Mouse (Mus musculus): ENCODE measurements around the gene Rbms1. TPM values are rescaled to one million over a fixed set of nuclear protein-coding genes. Genes with fewer than 3 reads are reported as not detected.

The Rbms1 gene
- polyA plus RNA-seq, 1 experiment, result 3.5 TPM

- TF ChIP-seq TAL1 (IDR thresholded peaks at IDR 0.05; ENCODE audit: low read length), result no peak
- TF ChIP-seq GATA1 (IDR thresholded peaks at IDR 0.05; ENCODE audit: low read length), result no peak
- Histone ChIP-seq H3K4me1 (ENCODE audit: control insufficient read depth) (no peaks in the 10 kb centered on the region), H3K27me3 (ENCODE audit: control insufficient read depth) (no peaks in the 10 kb centered on the region), H3K9me3 (ENCODE audit: control insufficient read depth, low read length) (peaks cover 3% of the 10 kb centered on the region; the same call in 1 of the 2 replicates), H3K4me3 (replicated peaks) (no peak overlapping the region), H3K36me3 (ENCODE audit: control insufficient read depth) (no peaks in the 10 kb centered on the region)
These were observed 14.8 kb downstream of the Rbms1 start for GRCm38 (mm10) chr2:60948241-60948640.

GRCm38 (mm10) chr2:60947817-60948216 is 15.2 kb downstream of the Rbms1 start:
- TF ChIP-seq GATA1 (IDR thresholded peaks at IDR 0.05; ENCODE audit: low read length), result no peak
- no peak for TF ChIP-seq TAL1 (IDR thresholded peaks at IDR 0.05; ENCODE audit: low read length)

GRCm38 (mm10) chr2:60940454-60940961 is 22.5 kb downstream of the Rbms1 start:
- Histone ChIP-seq H3K9me3 (ENCODE audit: control insufficient read depth, low read length) (no peaks in the 10 kb centered on the region), H3K4me3 (replicated peaks) (no peak overlapping the region), H3K36me3 (ENCODE audit: control insufficient read depth) (no peaks in the 10 kb centered on the region), H3K27me3 (ENCODE audit: control insufficient read depth) (no peaks in the 10 kb centered on the region), H3K4me1 (ENCODE audit: control insufficient read depth) (no peaks in the 10 kb centered on the region)
- TF ChIP-seq TAL1 (IDR thresholded peaks at IDR 0.05; ENCODE audit: low read length), result no peak
- TF ChIP-seq GATA1 (IDR thresholded peaks at IDR 0.05; ENCODE audit: low read length), result no peak

More at GRCm38 (mm10) chr2:60947817-60948216, 15.2 kb downstream of the Rbms1 start:
- Histone ChIP-seq H3K36me3 (ENCODE audit: control insufficient read depth) (no peaks in the 10 kb centered on the region), H3K27me3 (ENCODE audit: control insufficient read depth) (no peaks in the 10 kb centered on the region), H3K4me3 (replicated peaks) (no peak overlapping the region), H3K4me1 (ENCODE audit: control insufficient read depth) (no peaks in the 10 kb centered on the region), H3K9me3 (ENCODE audit: control insufficient read depth, low read length) (peaks cover 3% of the 10 kb centered on the region; the same call in 1 of the 2 replicates)

- Histone ChIP-seq H3K9me3 (ENCODE audit: control insufficient read depth, low read length) (no peaks in the 10 kb centered on the region), H3K4me3 (replicated peaks) (no peak overlapping the region)
- no peak for TF ChIP-seq GATA1 (IDR thresholded peaks at IDR 0.05; ENCODE audit: low read length)
- no peak for TF ChIP-seq TAL1 (IDR thresholded peaks at IDR 0.05; ENCODE audit: low read length)
These were observed 23.0 kb downstream of the Rbms1 start for GRCm38 (mm10) chr2:60939957-60940356.

GRCm38 (mm10) chr2:60936910-60937309 is 26.1 kb downstream of the Rbms1 start:
- Histone ChIP-seq H3K4me1 (ENCODE audit: control insufficient read depth) (no peaks in the 10 kb centered on the region), H3K36me3 (ENCODE audit: control insufficient read depth) (no peaks in the 10 kb centered on the region)
- no peak for TF ChIP-seq TAL1 (IDR thresholded peaks at IDR 0.05; ENCODE audit: low read length)
- no peak for TF ChIP-seq GATA1 (IDR thresholded peaks at IDR 0.05; ENCODE audit: low read length)

More at GRCm38 (mm10) chr2:60939957-60940356, 23.0 kb downstream of the Rbms1 start:
- Histone ChIP-seq H3K36me3 (ENCODE audit: control insufficient read depth) (no peaks in the 10 kb centered on the region), H3K4me1 (ENCODE audit: control insufficient read depth) (no peaks in the 10 kb centered on the region), H3K27me3 (ENCODE audit: control insufficient read depth) (no peaks in the 10 kb centered on the region)

GRCm38 (mm10) chr2:60928948-60929347 is 34.0 kb downstream of the Rbms1 start:
- Histone ChIP-seq H3K4me3 (replicated peaks) (no peak overlapping the region), H3K27me3 (ENCODE audit: control insufficient read depth) (no peaks in the 10 kb centered on the region), H3K9me3 (ENCODE audit: control insufficient read depth, low read length) (no peaks in the 10 kb centered on the region), H3K36me3 (ENCODE audit: control insufficient read depth) (no peaks in the 10 kb centered on the region), H3K4me1 (ENCODE audit: control insufficient read depth) (no peaks in the 10 kb centered on the region)
- TF ChIP-seq GATA1 (IDR thresholded peaks at IDR 0.05; ENCODE audit: low read length), result no peak
- no peak for TF ChIP-seq TAL1 (IDR thresholded peaks at IDR 0.05; ENCODE audit: low read length)

More at GRCm38 (mm10) chr2:60936910-60937309, 26.1 kb downstream of the Rbms1 start:
- Histone ChIP-seq H3K9me3 (ENCODE audit: control insufficient read depth, low read length) (no peaks in the 10 kb centered on the region), H3K4me3 (replicated peaks) (no peak overlapping the region), H3K27me3 (ENCODE audit: control insufficient read depth) (no peaks in the 10 kb centered on the region)

GRCm38 (mm10) chr2:60927906-60928775 is 34.9 kb downstream of the Rbms1 start:
- Histone ChIP-seq H3K9me3 (ENCODE audit: control insufficient read depth, low read length) (no peaks in the 10 kb centered on the region), H3K27me3 (ENCODE audit: control insufficient read depth) (no peaks in the 10 kb centered on the region), H3K4me3 (replicated peaks) (no peak overlapping the region), H3K36me3 (ENCODE audit: control insufficient read depth) (no peaks in the 10 kb centered on the region), H3K4me1 (ENCODE audit: control insufficient read depth) (no peaks in the 10 kb centered on the region)
- no peak for TF ChIP-seq GATA1 (IDR thresholded peaks at IDR 0.05; ENCODE audit: low read length)
- no peak for TF ChIP-seq TAL1 (IDR thresholded peaks at IDR 0.05; ENCODE audit: low read length)

GRCm38 (mm10) chr2:60925063-60925462 is 37.9 kb downstream of the Rbms1 start:
- H3K36me3 ChIP-seq (ENCODE audit: control insufficient read depth), result no peaks in the 10 kb centered on the region
- no peaks in the 10 kb centered on the region for H3K9me3 ChIP-seq (ENCODE audit: control insufficient read depth, low read length)
- H3K4me1 ChIP-seq (ENCODE audit: control insufficient read depth), result no peaks in the 10 kb centered on the region
- no peak for TF ChIP-seq TAL1 (IDR thresholded peaks at IDR 0.05; ENCODE audit: low read length)
- no peak for TF ChIP-seq GATA1 (IDR thresholded peaks at IDR 0.05; ENCODE audit: low read length)
- H3K4me3 ChIP-seq (replicated peaks), result no peak overlapping the region
- no peaks in the 10 kb centered on the region for H3K27me3 ChIP-seq (ENCODE audit: control insufficient read depth)

- Histone ChIP-seq H3K4me1 (ENCODE audit: control insufficient read depth) (no peaks in the 10 kb centered on the region), H3K4me3 (replicated peaks) (no peak overlapping the region), H3K9me3 (ENCODE audit: control insufficient read depth, low read length) (no peaks in the 10 kb centered on the region), H3K36me3 (ENCODE audit: control insufficient read depth) (no peaks in the 10 kb centered on the region), H3K27me3 (ENCODE audit: control insufficient read depth) (no peaks in the 10 kb centered on the region)
- TF ChIP-seq TAL1 (IDR thresholded peaks at IDR 0.05; ENCODE audit: low read length) (no peak), GATA1 (IDR thresholded peaks at IDR 0.05; ENCODE audit: low read length) (no peak)
These were observed 39.0 kb downstream of the Rbms1 start for GRCm38 (mm10) chr2:60923756-60924544.

Measured in erythroblast, embryonic 14.5 days (primary cell).